Mouse (Mus musculus) heart, postnatal 10 days (tissue): ENCODE measurements around the gene Tspear. TPM values are rescaled to one million over a fixed set of nuclear protein-coding genes. Genes with fewer than 3 reads are reported as not detected.
A peak's percentile ranks its signal among the peaks of the same experiment; 100 is the strongest.
"Not testable (repeated sequence)": the region's sequence is repeated elsewhere in the genome, so short reads cannot be mapped to it uniquely, and the experiment has no call there.

Experiments
- DNase-seq, 2 experiments: peaks; one replicate each; pipeline ENCODE4 v3.0.0; 2021
- intact Hi-C: fragments of 180-260 bp; cut with DNase I; formaldehyde crosslinking; loops from one replicate; pipeline ENCODE4 v1.15.1; 2025
- total RNA-seq, 2 experiments: library from RNA; stranded (reverse); gene quantifications; 2 replicates each; pipeline ENCODE4 v1.2.3; 2021

Gene Tspear
- total RNA-seq, 2 experiments from 2014 or later: not detected

DNA sequence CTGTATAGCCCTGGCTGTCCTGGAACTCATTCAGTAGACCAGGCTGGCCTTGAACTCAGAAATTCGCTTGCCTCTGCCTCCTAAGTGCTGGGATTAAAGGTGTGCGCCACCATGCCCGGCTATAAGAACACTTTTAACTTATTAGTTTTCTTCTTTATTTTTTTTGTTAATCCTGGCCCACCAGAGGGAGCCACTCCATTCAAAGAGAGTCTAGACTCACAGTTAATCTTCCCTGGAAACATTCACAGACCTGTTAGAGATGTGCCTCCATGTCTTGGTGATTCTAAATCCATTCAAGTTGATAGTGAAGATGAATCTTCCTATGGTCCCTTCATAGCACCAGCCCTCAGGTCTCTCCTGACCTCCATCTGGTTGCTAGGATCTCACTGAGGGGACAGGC, 23.5 kb downstream of the Tspear start:
- intact Hi-C loops: no loop called here
- peak in 1 of 2 experiments; percentile 23 for DNase-seq

DNA sequence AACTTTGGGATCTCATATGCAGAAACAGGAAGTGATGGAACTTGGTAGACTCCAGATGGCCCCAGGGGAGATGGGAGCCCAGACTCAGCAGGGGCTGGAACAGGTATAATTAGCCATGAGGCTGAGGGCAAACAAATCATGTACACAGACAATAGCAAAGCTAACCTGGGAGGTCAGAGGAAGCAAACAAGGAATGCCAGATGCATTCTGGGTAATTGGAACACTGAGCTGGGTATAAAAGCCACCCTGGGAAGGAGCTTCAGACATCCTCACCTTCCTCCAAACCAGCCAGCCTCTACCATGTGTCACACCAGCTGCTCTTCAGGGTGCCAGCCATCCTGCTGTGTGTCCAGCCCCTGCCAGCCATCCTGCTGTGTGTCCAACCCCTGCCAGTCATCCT, 24.8 kb downstream of the Tspear start, which contains the start of gene Gm10024:
Gene Gm10024, plus strand, starts transcription at position 301 of the 400 bp plus-strand sequence.
- DNase-seq, intact Hi-C loops: not testable (repeated sequence)

DNA sequence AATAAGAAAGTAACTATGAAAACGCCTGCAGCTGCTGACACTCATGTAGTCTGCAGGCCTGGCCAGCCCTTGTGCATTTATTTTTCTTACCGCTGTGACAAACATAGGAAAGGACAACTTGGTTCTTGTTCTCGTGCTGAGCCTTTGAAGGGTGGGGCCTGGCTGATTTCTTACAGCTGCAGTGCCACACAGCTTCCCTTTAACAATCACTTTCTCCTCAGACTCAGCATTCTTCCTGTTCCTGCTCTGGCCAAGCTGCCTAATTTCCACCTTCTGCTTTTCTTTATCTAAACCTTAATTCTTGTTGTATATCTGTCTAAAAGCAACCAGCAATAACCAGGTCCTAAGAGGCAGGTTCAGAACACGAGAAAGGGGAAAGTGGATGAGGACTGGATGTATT, 27.4 kb downstream of the Tspear start:
- DNase-seq: no peak
- intact Hi-C loops: no loop called here

DNA sequence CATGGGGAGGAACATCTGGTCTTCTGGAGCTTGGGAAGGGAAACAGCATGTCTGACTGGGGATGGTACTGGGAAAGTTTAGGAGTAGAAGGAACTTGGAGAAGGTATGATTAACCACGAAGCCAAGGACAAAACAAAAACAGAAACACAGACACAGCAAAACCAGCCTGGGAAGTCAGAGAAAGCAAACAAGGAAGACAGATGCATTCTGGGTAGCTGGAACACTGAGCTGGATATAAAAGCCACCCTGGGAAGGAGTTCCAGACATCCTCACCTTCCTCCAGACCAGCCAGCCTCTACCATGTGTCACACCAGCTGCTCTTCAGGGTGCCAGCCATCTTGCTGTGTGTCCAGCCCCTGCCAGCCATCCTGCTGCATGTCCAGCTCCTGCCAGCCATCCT, 29.1 kb downstream of the Tspear start, which contains the start of gene Gm10142:
Gene Gm10142, plus strand, starts transcription at position 301 of the 400 bp plus-strand sequence.
- intact Hi-C loops: no loop called here
- DNase-seq: no peak

DNA sequence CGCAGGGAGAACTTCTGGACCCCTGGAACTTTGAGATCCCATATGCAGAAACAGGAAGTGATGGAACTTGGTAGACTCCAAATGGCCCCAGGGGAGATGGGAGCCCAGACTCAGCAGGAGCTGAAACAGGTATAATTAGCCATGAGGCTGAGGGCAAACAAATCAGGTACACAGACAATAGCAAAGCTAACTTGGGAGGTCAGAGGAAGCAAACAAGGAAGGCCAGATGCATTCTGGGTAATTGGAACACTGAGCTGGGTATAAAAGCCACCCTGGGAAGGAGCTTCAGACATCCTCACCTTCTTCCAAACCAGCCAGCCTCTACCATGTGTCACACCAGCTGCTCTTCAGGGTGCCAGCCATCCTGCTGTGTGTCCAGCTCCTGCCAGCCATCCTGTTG, 33.9 kb downstream of the Tspear start, which contains the start of gene Krtap12-1:
Gene Krtap12-1, plus strand, starts transcription at position 301 of the 400 bp plus-strand sequence.
- intact Hi-C loops, DNase-seq: not testable (repeated sequence)

DNA sequence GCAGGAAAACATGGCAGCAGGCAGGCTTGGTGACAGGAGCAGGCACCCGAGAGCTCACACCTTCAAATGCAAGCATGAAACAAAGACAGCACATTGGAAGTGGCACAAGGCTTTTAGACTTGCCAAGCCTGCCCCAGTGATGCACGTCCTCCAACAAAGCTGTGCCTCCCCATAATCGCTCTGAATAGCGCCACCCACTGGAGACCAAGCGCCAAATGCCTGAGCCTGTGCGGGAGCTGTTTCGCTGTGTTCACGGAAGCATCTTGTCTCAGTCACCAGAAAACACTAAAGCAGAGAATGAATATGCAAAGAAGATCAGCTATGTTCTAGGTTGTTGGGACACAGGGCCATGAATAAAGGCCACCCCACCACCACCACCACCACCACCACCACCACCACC, 38.5 kb downstream of the Tspear start:
- intact Hi-C loops: loop anchor here (5.0 kb wide), 1 partner anchor 157 kb away; no protein-coding TSS in a partner anchor
- no peak for DNase-seq

DNA sequence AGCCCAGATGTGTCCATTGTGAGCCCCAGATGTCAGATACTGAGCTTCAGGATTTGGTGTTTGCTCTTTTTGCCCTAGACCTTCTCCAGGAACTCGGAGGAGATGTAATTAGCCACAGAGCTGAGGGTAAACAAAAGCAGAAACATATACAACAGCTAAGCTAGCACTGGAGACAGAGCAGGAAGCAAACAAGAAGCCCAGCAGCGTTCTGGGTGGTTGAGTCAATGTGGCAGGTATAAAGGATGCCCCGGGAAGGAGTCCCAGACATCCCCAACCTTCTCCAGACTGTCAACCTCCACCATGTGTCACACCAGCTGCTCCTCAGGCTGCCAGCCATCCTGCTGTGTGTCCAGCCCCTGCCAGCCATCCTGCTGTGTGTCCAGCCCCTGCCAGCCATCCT, 39.8 kb downstream of the Tspear start, which contains the start of gene Gm10100:
Gene Gm10100, plus strand, starts transcription at position 301 of the 400 bp plus-strand sequence.
- no peak for DNase-seq
- intact Hi-C loops: loop anchor here (5.0 kb wide), 1 partner anchor 156 kb away; no protein-coding TSS in a partner anchor

DNA sequence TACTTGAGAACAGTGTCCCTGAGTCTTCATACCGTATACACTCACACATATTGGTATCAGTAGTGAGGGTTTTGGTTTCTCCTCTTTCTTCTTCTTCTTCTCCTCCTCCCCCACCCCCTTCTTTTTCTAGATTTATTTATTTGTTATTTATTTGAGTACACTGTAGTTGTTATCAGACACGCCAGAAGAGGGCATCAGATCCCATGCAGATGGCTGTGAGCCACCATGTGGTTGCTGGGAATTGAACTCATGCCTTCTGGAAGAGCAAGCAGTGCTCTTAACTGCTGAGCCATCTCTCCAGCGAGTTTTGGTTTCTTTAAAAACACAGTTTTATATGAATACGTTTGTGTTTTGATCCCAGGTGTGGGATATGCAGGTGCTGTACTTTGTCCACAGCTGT, 41.9 kb downstream of the Tspear start:
- peak in 1 of 2 experiments; percentile 5 for DNase-seq
- intact Hi-C loops: loop anchor here (5.0 kb wide), 1 partner anchor 154 kb away; no protein-coding TSS in a partner anchor

DNA sequence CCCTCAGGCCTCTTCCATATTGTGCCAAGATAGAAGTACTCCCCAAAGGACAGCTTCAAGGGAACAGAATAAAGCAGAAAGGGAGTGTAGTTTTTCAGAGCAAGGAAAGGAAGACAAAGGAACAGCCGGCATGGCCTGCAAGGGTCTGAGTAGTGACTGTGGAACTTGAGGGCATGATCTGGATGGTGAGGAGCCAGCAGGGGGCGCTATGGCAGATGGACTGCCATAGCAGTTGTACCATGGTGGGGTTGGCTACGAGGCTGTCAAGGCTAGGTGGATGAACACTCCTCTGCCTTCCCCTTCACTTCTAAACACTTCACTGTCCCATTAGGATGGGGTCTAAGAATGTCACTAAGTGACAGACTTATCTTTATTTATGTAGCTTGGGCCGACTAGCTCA, 42.9 kb downstream of the Tspear start:
- intact Hi-C loops: loop anchor here (5.0 kb wide), 1 partner anchor 153 kb away; no protein-coding TSS in a partner anchor
- DNase-seq: peak in 1 of 2 experiments; percentile 3

DNA sequence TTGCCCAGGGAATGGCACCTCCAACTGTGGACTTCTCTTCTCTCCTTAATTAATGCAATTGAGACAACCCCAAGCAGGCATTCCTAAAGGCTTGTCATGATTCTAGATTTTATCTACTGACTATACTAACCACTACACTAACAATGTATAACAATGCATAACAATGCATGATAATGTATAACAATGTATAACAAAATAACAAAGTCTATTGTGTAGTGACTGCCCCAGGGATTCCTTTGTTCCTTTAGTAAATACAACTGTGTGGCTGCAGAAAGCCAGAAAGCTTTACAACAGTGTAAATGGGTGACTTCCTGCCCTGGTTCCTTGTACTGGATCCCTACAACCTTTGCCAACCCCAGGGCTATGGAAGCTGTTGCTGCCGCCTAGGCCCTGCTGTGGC, 49.6 kb downstream of the Tspear start:
- DNase-seq: no peak
- intact Hi-C loops: no loop called here

DNA sequence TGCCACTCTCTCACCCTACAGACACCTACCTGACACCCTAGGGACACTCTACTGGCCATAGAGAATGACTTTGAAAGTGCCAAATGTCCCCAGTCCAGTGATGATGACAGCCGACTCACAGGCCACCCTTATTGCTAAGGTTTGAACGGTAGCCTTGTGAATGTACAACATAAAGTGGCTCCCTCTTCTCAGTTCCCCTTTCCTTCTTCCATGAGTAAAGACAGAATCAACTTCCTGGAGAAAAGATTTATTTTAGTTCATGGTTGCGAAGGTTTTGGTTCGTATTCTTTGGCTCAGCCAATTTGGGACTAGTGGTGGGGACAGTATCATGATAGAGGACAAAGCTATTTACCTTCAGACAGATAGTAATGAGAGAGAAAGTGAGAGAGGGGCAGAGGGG, 52.6 kb downstream of the Tspear start:
- DNase-seq: no peak
- intact Hi-C loops: no loop called here

DNA sequence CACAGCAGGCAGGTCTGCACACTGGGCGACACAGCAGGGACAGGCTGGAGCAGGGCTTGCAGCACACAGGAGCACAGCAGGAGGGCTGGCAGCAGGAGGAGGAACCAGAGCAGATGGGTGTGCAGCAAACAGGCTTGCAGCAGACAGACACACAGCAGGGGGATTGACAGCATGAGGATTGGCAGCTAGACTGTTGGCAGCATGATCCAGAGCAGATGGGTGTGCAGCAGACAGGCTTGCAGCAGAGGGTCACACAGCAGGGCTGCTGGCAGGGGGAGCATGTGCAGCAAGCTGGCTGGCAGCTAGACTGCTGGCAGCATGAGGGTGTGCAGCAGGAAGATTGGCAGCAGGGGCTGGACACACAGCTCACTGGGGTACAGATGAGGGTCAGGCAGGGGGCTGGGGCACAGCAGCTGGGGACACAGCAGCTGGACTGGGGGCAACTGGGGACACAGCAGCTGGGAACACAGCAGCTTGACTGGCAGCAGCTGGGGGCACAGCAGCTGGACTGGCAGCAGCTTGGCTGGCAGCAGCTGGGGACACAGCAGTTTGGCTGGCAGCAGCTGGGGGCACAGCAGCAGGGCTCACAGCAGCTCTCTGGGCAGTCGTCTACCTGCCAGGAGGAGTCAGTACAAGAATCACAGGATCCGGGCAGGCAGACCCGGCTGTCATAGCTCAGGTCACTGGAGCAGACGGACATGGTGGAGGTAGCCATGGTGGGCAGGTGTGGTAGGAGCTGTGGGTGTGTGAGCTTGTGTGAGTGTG, 55.7 kb downstream of the Tspear start, which contains the start of gene Gm18596:
Gene Gm18596, minus strand, starts transcription at position 715 of the 765 bp plus-strand sequence.
- intact Hi-C loops, DNase-seq: not testable (repeated sequence)

DNA sequence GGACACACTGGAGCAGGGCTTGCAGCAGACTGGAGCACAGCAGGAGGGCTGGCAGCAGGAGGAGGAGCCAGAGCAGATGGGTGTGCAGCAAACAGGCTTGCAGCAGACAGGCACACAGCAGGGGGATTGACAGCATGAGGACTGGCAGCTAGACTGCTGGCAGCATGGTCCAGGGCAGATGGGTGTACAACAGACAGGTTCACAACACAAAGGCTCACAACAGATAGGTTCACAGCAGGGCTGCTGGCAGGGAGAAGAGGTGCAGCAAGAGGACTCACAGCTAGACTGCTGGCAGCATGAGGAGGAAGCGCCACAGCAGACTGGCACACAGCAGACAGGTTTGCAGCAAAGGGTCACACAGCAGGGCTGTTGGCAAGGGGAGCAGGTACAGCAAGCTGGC, 64.3 kb downstream of the Tspear start:
- intact Hi-C loops, DNase-seq: not testable (repeated sequence)

DNA sequence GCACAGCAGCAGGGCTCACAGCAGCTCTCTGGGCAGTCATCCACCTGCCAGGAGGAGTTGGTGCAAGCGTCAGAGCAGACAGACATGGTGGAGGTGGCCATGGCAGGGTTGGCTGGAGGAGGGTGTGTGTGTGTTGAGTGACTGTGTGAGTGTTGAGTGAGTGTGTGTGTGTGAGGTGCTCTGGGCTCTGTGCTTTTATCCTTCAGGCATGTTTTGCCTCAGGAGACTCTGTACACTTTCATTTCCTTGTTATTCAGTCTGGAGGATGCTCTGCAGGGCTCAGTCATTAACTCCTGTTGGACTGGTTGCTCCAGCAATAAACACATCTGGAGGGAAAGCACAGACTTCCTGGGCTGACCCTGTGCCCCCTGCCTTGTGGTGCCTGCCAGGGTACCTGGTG, 64.9 kb downstream of the Tspear start, which contains the start of gene Gm9736:
Gene Gm9736, minus strand, starts transcription at position 101 of the 400 bp plus-strand sequence.
- intact Hi-C loops, DNase-seq: not testable (repeated sequence)

DNA sequence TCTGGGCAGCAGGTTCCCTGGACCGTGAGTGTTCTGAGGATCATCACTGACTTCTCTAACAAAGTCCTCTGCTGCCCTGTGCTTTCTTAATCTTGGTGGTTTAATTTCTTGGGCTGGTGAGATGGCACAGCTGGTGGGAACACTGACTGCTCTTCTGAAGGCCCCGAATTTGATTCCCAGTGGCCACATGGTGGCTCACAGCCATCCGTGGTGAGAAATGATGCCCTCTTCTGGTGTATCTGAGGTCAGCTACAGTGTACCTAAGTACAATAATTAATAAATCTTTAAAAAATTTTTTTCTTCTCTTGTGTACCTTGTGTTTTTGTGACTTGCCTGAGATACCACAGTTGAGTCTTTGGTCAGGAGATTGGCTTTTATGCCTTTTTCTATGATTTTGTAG, 65.9 kb downstream of the Tspear start:
- intact Hi-C loops, DNase-seq: not testable (repeated sequence)

DNA sequence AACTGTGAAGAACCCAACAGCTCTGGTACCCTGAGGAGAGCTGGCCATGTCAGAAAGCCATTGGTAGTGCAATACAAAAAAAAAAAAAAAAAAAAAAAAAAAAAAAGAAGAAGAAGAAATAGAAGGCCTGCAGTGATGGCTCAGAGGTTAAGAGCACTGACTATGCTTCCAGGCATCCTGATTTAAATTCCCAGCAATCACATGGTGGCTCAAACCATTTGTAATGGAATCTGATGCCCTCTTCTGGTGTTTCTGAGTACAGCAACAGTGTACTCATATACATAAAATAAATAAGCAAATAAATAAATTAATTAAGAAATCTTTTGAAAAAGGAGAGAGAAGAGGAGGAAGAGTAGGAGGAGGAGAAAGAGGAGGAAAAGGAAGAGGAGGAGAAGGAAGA, 67.1 kb downstream of the Tspear start:
- DNase-seq: no peak
- intact Hi-C loops: no loop called here

DNA sequence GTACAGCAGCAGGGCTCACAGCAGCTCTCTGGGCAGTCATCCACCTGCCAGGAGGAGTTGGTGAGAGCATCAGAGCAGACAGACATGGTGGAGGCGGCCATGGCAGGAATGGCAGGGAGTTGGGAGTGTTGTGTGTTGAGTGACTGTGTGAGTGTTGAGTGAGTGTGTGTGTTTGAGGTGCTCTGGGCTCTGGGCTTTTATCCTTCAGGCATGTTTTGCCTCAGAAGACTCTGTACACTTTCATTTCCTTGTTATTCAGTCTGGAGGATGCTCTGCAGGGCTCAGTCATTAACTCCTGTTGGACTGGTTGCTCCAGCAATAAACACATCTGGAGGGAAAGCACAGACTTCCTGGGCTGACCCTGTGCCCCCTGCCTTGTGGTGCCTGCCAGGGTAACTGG, 73.2 kb downstream of the Tspear start, which contains the start of gene Gm3233:
Gene Gm3233, minus strand, starts transcription at position 101 of the 400 bp plus-strand sequence.
- intact Hi-C loops, DNase-seq: not testable (repeated sequence)

DNA sequence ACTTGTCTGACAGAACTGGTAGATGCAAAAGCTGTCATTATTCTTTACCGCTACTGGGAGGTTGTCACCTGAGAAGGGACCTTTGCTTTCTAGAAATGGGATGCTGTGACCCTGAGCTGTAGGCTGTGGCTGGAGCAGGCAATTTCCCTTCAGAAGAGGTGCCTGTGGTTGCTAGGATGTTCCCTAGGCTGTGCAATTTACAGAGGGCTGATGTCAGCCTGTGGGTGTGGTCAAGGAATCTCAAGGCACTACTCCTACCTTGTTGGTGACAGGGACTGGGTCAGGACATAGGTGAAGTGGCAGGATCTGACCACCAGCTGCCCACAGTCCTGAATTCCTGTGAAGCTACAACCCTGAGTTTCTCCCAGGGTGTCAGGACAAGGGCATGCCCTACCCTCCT, 83.4 kb downstream of the Tspear start:
- intact Hi-C loops: no loop called here
- DNase-seq: no peak

DNA sequence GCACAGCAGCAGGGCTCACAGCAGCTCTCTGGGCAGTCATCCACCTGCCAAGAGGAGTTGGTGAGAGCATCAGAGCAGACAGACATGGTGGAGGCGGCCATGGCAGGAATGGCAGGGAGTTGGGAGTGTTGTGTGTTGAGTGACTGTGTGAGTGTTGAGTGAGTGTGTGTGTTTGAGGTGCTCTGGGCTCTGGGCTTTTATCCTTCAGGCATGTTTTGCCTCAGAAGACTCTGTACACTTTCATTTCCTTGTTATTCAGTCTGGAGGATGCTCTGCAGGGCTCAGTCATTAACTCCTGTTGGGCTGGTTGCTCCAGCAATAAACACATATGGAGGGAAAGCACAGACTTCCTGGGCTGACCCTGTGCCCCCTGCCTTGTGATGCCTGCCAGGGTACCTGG, 84.9 kb downstream of the Tspear start, which contains the start of gene Gm3238:
Gene Gm3238, minus strand, starts transcription at position 101 of the 400 bp plus-strand sequence.
- DNase-seq, intact Hi-C loops: not testable (repeated sequence)

DNA sequence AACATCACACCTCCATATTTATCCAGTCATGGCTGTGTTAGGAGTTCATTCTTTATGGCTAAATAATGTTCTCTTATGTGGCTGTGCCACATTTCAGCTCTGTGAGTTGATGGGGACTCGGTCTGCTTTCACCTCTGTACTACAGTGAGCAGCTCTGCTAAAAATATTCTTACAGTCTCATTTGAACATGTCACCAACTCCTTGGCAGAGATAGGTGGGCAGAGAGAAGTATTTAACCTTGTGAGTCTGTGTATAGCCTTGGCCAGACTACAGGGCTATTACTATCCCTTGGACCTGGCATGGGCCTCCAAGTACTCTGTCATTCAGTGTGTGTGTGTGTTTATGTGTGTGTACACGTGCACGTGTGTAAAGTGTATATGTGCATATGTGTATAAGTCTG, 85.8 kb downstream of the Tspear start:
- DNase-seq, intact Hi-C loops: not testable (repeated sequence)

DNA sequence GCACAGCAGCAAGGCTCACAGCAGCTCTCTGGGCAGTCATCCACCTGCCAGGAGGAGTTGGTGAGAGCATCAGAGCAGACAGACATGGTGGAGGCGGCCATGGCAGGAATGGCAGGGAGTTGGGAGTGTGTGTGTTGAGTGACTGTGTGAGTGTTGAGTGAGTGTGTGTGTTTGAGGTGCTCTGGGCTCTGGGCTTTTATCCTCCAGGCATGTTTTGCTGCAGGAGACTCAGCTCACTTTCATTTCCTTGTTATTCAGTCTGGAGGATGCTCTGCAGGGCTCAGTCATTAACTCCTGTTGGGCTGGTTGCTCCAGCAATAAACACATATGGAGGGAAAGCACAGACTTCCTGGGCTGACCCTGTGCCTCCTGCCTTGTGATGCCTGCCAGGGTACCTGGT, 90.5 kb downstream of the Tspear start, which contains the start of gene Gm7138:
Gene Gm7138, minus strand, starts transcription at position 101 of the 400 bp plus-strand sequence.
- DNase-seq, intact Hi-C loops: not testable (repeated sequence)
